Mouse (Mus musculus) megakaryocyte-erythroid progenitor cell, adult 5-6 weeks (primary cell): ENCODE results near the gene Slc27a1. TPM values are rescaled to one million over a fixed set of nuclear protein-coding genes. Genes with fewer than 3 reads are reported as not detected.
A peak's percentile ranks its signal among the peaks of the same experiment; 100 is the strongest.

Experiments used
- ATAC-seq: replicated peaks from 2 replicates; pipeline ENCODE4 v1.8.0; 2016; ENCODE audit warnings: mild to moderate bottlenecking, inconsistent platforms; ENCODE audit not compliant: severe bottlenecking, poor library complexity, low FRiP score, low TSS enrichment
- total RNA-seq, 2 experiments: library from RNA; stranded (forward) in 1 of 2; stranded (reverse) in 1 of 2; fragments of 200-1000, 215-1000 nt in 1 of 2; fragments of >200 nt in 1 of 2; fragmentation: Nextera tagmentation in 1 of 2; gene quantifications; 2 replicates each; pipeline ENCODE4 v1.2.3; 2014 to 2017

The Slc27a1 gene
- total RNA-seq, 2 experiments from 2014 or later: 3.1 to 6.3 TPM

DNA sequence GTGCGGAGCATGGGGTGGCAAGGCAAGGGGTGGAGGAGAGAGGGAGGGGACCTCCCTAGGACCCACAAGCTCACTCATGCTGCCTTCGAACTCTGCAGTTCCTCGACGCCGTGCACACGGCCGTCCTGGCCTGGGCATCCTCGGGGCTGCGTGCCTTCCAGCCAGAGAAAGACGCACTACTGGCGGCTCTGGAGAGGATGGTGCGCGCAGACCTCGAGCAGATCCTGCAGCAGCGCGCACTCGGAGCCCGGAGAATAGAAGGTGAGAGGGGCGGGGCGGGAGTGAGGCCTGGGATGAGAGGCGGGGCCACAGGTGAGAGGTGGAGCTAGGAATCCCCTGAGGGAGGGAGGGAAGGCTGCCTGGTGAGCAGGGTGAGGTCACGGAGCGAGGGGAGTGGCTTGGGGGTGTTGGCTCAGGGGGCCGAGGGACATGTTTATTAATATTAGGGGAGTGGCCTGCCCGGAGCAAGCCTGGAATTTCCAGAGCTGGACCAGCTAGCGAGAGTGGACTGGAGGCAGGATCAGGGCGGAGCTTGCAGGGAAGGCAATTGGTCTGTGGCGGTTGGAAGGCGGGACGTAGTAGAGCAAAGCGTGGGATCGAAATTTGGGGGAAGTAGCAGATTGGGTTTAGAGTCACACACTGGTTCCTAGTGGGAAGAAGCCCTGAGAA lies 34.1 kb downstream of the Slc27a1 start:
- ATAC-seq: 0 out of 2 replicates have a peak, but pooled peaks have one; percentile 23

DNA sequence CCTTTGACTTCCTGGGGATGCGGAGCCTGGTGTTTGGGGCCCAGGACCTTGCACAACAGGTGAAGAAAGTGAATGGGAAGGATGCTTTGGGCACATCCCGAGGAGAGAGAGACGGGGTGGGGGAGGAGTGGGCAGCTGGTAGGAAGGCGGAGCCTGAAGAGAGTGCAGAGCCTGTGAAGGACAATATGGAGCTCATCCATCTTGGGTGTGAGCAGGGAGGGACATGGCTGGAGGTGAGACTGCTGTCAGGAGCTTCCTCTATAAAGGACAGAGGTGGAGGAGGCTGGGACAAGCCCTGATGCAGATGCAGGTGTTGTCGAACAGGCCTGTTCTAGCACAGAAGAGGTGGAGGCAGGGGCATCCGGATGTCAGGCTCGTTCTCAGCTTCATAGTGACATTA lies 35.3 kb downstream of the Slc27a1 start:
- no peak for ATAC-seq

DNA sequence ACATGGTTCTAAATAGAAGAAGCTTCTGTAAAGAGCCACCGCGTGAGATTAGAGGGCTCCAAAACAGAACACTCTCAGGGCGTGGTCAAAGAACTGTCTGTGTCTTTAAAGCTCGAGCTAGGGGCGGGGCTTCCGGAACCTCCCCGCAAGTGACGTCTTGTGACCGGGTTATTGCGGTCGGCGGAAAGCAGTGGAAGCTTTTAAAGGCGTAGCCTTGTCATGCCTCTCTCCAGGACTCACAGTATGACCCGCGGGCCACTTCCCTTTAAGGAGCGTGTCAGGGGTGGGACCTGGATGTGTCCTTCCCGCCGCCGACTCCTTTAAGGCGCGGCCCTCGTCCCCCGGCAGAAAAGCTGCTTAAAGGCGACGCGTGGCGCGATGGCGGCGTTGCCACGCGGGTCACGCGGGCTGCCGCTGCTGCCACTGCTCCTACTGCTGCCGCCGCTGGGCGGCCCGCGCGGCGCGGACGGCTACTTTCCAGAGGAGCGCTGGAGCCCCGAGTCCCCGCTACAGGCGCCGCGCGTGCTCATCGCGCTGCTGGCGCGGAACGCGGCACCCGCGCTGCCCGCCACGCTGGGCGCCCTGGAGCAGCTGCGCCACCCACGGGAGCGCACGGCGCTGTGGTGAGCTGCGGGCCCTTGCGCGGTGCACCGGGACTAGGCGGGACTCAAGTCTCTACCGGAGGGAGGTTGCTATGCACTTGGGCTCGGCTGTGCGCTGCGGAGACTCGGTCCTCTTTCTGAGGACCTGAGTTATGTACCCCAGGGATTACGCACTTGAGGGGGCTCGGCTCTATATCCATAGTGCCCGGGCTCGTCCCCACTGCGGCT lies 42.4 kb downstream of the Slc27a1 start, which contains the start of gene Colgalt1:
TSS of gene Colgalt1 (plus strand) at position 177 of the 830 bp plus-strand sequence.
- peak; percentile 98 for ATAC-seq

DNA sequence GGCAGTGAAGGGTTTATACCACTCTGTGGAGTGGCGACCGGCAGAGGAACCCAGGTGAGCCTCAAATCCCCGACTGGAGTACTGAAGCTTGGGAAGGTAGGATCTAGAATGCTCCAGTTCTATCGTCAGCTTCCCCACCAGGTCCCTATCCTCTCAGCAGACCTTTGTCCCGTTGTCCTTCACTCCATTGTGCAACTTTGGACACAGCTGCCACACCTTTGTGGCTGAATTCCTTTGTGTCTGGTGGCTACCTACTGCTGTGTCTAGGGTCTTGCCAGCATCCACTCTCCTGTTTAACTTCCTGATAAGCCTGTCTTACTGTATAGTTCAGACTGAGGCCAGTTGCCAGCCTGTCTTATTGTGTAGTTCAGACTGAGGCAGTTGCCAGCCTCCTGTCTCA lies 43.5 kb downstream of the Slc27a1 start:
- ATAC-seq: no peak

DNA sequence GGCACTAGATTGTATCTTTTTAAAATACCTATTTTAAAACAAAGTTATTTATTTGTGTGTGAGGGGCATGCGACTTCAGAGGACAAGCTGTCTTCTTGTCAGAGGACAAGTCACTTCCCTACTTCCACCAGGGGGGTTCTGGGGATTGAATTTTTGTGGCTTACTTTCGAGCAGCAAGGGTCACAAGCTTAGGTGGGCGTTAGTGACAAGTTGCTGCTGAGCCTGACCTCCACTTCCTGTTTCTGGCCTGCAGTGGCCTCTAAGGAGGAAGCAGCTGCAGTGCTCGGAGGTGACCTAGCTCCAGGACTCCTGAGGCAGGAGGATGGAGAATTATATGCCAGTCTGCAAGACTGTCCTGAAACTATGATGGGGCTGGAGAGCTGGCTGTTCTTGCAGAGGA lies 44.7 kb downstream of the Slc27a1 start:
- ATAC-seq: no peak

DNA sequence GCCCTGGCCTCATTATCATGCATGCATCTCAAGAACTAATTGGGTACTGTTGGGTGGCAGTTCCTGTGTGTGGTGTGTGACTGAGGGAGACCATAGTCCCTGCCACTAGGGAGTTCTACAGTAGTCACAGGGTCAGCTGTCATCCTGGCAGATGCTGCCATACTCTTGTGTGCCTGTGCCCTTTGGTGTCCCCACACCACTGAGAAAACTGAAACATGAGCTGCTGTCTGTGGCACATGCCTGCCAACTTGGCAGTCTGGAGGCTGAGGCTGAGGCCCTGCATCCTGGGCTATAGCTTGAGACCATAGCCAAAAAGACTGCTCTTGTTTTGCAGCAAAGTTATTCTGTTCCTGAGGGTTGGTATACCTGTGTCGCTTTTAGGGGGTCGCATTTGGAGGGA lies 51.1 kb downstream of the Slc27a1 start:
- no peak for ATAC-seq

DNA sequence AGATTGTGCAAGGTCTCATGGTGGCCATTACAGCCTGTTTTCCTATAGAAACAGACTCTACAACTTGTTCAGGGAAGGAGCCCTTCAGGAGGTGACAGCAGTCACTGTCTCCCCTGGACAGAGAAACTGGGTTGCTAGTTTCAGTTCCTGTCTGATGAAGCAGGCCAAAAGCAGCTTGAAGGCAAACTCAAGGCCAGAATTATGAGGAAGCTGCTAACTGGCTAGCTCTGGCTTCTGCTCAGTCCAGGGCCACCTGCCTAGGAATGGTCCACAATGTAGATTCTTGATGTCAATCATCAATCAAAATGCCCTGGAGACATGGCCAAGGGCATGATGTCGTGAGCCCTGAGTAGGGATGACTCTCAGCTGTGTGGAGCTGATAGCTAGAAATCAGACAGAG lies 56.4 kb downstream of the Slc27a1 start:
- no peak for ATAC-seq

DNA sequence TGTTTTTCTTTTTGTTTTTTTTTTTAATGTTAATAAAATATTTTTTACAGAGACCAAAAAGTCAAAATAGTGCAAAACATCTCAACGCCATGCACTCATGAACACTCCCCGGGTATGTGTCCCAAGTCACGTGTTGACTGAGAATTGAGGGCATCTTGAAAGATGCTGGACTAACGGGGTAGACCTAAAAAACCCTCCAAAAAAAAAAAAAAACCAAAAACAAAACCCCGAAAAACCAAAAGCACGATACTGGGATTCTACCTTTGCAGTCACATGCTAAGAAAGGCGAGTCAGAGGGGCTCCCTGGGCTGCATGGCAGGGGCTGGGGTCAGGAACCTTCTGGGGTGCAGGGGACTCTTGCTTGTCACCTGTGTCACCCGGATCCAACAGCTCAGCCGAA lies 58.1 kb downstream of the Slc27a1 start:
- ATAC-seq: no peak

DNA sequence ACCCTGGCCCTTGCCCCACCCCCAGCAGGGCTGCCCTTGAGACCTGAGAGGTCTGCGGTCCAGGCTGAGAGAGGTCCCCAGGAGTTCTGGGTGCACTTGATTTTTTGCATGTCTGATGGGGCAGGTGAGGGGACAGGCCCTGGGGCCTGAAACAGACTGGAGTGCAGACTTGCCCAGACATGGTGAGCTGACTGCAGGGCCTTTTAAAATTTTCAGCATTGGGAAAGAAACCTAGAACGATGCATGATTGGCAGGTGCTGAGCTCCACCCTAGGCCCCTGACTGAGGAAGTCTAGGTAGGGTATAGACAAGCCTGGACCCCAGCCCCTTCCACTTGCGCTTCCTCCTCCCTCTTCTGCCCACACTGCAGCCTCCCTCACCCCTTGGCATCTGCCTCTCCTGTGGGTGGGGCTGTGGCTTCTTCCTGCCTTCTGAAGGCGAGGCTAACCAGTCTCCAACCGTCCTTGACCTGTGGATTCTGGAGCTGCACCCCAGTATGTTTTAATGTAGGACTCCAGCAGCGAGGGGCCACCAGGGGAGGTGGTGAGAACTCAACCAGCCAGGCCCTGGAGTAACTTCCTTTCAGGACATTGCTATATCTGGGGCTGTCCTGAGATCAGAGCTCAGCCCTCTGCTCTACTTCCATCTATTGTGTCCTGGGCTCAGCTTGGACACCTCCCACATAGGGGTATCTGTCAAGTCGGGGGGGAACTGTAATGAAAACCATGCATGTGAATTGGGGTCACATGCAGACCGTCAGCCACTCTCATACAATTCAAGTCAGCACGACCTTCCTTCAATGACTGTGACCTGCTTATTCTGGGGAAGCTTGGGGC lies 58.8 kb downstream of the Slc27a1 start:
- no peak; the same call in 1 of the 2 replicates for ATAC-seq

DNA sequence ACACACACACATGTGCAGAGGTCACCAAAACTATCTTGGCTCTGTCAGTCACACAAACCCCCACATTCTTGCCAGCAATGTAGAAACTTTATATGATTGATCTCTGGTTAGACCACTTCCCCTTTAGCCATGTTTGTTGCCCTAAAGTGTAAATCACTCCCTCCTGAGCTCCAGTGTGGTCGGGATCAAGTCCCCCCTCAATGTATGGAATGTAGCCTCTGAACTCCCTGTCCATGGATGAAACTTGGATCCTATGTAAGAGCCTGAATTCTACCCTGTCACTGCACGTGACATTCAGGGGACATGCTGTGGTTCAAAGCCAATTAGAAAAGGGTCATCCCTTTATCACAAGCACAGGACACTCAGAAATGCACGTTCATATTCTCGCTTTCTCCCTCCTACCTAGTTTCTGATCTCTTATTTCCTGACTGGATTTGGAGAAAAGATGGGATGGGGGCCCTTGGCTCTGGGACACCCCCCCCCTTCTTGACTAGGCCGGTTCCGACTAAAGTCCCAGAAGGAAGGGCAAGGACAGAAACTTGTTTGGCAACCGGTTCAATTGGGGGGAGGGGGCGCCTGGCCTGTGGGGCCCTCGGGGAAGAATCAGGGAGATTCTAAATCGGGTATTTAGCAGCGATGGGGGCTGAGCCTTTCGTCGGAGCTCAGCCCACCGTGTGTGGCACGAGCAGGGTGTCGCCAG lies 59.9 kb downstream of the Slc27a1 start:
- no peak for ATAC-seq

DNA sequence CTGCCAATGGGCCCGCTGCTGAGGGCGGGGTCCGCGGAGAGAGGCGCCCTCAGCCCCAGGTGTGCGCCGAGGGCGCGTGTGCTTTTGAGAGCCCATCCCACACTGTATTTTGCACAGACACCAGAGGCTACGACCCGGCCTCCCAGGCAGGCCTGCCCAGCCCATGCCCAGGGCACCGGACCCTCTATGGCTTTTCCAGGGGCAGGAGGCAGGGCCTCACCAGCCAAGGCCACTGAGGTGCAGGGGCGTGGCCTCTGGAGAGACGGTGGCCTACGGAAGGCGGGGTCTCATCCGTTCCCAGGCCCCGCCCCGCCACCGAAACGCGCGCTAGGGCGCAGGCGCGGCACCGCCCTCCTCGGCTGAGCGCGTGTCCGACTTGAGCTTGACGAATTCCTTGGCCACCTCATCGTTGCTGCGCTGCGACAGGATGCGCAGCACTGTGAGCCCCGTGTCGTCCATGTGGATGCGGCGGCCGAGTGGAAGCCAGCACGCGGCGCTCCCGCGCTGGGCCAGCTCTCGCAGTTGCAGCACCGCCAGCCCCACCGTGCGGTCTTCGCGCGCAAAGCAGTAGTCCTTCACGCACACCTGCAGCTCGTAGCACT lies 60.5 kb downstream of the Slc27a1 start:
- peak; percentile 74 for ATAC-seq

DNA sequence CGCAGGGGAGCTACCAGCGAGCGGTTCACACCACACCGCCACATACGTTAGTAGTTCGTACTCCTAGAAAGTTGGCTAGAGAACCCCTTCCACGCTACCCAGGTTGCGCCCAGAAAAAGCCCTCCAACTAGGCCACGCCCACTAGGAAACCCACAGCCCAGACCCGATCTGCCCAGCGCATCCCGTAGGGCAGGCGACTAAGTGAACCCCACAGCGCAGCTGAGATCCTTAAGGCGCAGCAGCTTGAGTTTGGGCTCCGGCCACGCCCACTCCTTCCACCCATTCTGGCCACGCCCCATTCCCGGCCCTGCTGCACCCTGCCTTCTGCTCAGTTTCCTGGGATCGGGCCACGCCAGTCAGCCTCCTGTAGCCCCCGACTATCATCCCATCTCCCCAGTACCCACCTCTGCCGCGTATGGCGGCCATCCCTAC lies 61.1 kb downstream of the Slc27a1 start:
- no peak for ATAC-seq

DNA sequence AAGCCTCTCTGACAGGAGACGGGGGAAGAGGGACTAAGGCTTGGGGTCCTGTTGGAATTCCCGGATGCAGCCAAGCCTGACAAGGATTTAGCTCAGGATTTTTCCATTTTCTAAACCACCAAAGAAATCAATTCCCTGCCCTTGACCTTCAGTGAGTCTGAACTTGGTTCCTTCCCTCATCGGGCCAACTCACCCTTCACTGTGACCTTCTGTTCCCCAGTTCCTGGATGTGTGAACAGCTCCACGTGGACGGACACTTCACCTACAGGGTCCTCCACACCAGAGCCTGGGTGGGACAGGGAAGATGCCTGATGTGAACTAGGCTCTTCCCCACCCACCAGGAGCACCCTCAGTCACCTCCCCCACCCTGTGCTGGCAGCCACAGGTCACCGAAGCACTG lies 62.1 kb downstream of the Slc27a1 start:
- no peak for ATAC-seq

DNA sequence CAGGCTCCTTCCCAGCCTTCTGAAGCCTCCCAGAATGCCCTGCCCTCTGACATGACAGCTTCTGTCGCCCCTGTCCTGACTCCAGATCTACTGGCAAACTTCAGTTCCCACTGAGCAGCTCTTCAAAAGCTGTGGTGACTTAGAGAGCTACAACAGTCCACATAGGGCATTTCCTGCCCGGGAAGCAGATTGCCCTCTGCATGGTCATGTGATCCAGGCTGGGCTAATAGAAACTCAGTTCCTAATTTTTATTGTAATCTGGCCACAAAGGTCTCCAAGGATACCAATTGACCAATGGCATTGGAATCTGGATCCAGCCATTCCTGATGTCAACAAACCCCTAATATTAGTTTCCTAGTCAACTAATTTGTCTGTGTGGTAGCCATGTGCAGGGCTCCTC lies 63.2 kb downstream of the Slc27a1 start:
- no peak for ATAC-seq

DNA sequence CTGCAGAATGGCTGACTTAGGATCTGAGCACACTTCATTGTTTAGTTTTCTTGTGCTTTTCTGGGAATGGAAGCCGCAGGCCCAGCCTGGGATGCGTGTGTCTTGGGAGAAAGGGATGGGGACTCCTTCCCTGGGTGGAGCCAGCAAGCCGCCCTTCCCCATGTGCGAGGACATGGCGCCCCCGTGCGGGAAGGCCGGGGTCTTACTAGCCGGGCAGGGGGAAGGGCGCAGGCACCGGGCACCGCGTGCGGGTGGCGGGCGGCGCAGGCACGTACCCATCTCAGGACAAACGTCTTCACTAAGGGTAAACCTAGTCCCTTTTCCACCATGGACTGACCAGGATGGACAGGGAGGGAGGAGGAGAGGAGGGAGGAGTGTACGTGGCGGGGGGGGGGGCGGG lies 64.5 kb downstream of the Slc27a1 start:
- no peak for ATAC-seq

DNA sequence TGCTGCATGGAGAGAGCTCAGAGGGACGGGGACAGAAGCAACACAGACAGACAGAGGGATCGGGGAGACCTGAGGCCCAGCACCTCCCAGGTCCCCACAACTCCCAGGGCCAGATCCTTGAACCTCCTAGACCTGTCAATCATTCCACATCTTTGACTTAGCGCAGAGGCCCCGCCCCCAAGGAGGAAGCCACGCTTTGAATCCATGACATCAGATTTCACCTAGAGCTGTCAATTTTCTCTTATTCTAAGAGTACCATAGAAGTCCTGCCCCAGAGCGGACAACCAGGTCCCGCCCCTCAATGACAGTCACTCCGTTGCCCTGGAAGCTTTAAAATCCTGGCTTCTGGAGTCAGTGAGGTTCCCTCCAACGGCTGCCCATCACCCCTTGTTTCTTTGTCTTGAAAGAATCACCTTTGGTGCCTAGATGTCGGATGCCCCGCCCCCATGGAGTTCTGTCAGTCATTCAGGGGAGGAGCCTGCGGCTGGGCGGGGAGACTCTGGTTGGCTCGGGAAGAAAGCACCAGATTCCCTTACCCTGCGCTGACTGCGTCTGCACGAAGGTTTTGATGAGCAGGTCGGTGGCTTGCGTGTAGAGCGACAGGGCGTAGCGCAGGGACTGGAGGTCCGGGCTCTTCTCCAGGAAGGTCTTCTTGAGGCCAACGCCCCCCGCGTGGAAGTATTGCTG lies 65.4 kb downstream of the Slc27a1 start:
- ATAC-seq: peak; percentile 75
